Mouse (Mus musculus): ENCODE data around the gene 1110008P14Rik.

DNA sequence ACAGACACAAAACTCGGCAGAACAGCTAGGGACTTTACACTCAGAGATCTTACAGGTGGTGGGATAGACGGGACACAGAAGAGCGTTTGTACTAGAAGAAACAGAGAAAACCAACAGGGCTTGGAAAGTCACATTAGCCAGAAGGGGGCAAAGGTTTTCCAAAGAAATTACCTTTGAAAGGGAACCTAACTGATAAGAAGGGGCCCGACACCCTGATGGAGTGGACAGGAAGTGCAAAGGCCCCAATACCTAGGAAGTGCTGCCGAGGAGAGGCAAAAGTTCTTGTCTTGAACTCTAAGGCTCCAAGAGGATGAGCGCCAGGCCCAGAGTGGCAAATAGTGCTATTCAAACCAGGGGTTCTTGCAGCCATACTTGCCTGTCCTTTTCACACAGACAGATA, 27.9 kb downstream of the 1110008P14Rik start:
- no peak for TF ChIP-seq CTCF (IDR thresholded peaks at IDR 0.05; ENCODE audit: extremely low read depth, insufficient read length, insufficient replicate concordance, low read depth, low read length)
- no peak for TF ChIP-seq POLR2A (IDR thresholded peaks at IDR 0.05; ENCODE audit: low read depth, low read length)
